ENCODE assay signal across 7 mouse cellular contexts in genomic region chr2:128967661-128968441, GRCm38 (mm10). TPM values are rescaled to one million over a fixed set of nuclear protein-coding genes. Genes with fewer than 3 reads are reported as not detected.
DNase-seq lines count a peak whose midpoint lies in the region; ATAC-seq lines count a peak whose summit lies in the region.

Gene Gm10762 (minus strand): TSS chr2:128967725.

- peak; percentile 54 for ATAC-seq in granulocyte monocyte progenitor cell, adult 5-6 weeks (replicated peaks; ENCODE audit: poor library complexity, severe bottlenecking)
- peak; percentile 86 for ATAC-seq in limb, embryonic 12.5 days (ENCODE audit: insufficient number of reproducible peaks, insufficient read depth, low FRiP score, low TSS enrichment, low read depth)
- ATAC-seq in midbrain, embryonic 14.5 days (ENCODE audit: low FRiP score, low TSS enrichment) = peak; percentile 75

- no peaks in the 10 kb centered on the region for H3K36me3 ChIP-seq in limb, embryonic 12.5 days
- no peaks in the 10 kb centered on the region for H3K36me3 ChIP-seq in midbrain, embryonic 14.5 days (ENCODE audit: control insufficient read depth, insufficient read depth, low read length)

- H3K27me3 ChIP-seq in limb, embryonic 12.5 days = no peaks in the 10 kb centered on the region
- H3K27me3 ChIP-seq in midbrain, embryonic 14.5 days (ENCODE audit: control insufficient read depth, insufficient read depth, low read length) = no peaks in the 10 kb centered on the region

- peak; percentile 74 for DNase-seq in adrenal gland, adult 8-10 months
- peak; percentile 90 for DNase-seq in embryo, embryonic 9.5 days (ENCODE audit: extremely low spot score)
- peak; percentile 79 for DNase-seq in kidney, adult 11 months
- peak; percentile 88 for DNase-seq in midbrain, embryonic 14.5 days
- DNase-seq in spleen, adult 12 weeks (ENCODE audit: low spot score) = peak; percentile 65

- H3K4me2 ChIP-seq in limb, embryonic 12.5 days = peak within 1 kb of the TSS; percentile 61
- peak within 1 kb of the TSS; percentile 73 for H3K4me2 ChIP-seq in midbrain, embryonic 14.5 days (ENCODE audit: low read length)

- H3K9me3 ChIP-seq in limb, embryonic 12.5 days = no peaks in the 10 kb centered on the region
- H3K9me3 ChIP-seq in midbrain, embryonic 14.5 days (ENCODE audit: control insufficient read depth, low read length) = no peaks in the 10 kb centered on the region

- H3K9ac ChIP-seq in limb, embryonic 12.5 days (replicated peaks) = peak within 1 kb of the TSS; percentile 99
- peak within 1 kb of the TSS; percentile 97 for H3K9ac ChIP-seq in midbrain, embryonic 14.5 days (replicated peaks; ENCODE audit: low read length)

- under 1% methylated on average over 79 of the region's 80 CpGs for WGBS in limb, embryonic 12.5 days
- under 1% methylated on average over 80 of the region's 80 CpGs for WGBS in midbrain, embryonic 14.5 days

- H3K27ac ChIP-seq in limb, embryonic 12.5 days = peak within 1 kb of the TSS; percentile 100
- peak within 1 kb of the TSS; percentile 100 for H3K27ac ChIP-seq in midbrain, embryonic 14.5 days (replicated peaks; ENCODE audit: low read depth, low read length)

- peaks cover 8% of the 10 kb centered on the region for H3K4me1 ChIP-seq in limb, embryonic 12.5 days (replicated peaks)
- peaks cover 14% of the 10 kb centered on the region for H3K4me1 ChIP-seq in midbrain, embryonic 14.5 days (ENCODE audit: control insufficient read depth, insufficient read depth, low read length)

- peak within 1 kb of the TSS; percentile 83 for H3K4me3 ChIP-seq in limb, embryonic 12.5 days (replicated peaks)
- H3K4me3 ChIP-seq in midbrain, embryonic 14.5 days (replicated peaks; ENCODE audit: low read depth, low read length) = peak within 1 kb of the TSS; percentile 91

RNA-seq across cellular contexts. Expression of gene Gm10762, which starts in this region (rescaled TPM):
- 1 to 10 TPM; 3.9 to 6.2 (median 5.8) TPM for total RNA-seq in adrenal gland, adult 8-10 months (2022)
- total RNA-seq in granulocyte monocyte progenitor cell, adult 5-6 weeks (2014; fragmentation: Nextera tagmentation) = 2.8 and 7.7 TPM in 2 replicates
- total RNA-seq in granulocyte monocyte progenitor cell, adult 5-6 weeks (2017) = 4.0 and 10.5 TPM in 2 replicates
- 31.4 and 34.8 TPM in 2 replicates for polyA plus RNA-seq in limb, embryonic 12.5 days (2016; fragmentation: Nextera tagmentation; extraction: Ambion mirVana)
- polyA plus RNA-seq in midbrain, embryonic 14.5 days (2014; fragmentation: Nextera tagmentation; extraction: Ambion mirVana) = 21.8 and 23.1 TPM in 2 replicates

Comparison
In these comparisons a context has a peak if more than half of its experiments do, and no peak if none do; other contexts are left out.
1. Peak in every context shown above with its lines: DNase-seq, ATAC-seq, H3K4me3 ChIP-seq and H3K27ac ChIP-seq.